Mouse (Mus musculus): ENCODE data around the gene Gpr62. TPM values are rescaled to one million over a fixed set of nuclear protein-coding genes. Genes with fewer than 3 reads are reported as not detected.

Gene Gpr62
- polyA plus RNA-seq, 1 experiment from 2014 or later, result 0.41 TPM

DNA sequence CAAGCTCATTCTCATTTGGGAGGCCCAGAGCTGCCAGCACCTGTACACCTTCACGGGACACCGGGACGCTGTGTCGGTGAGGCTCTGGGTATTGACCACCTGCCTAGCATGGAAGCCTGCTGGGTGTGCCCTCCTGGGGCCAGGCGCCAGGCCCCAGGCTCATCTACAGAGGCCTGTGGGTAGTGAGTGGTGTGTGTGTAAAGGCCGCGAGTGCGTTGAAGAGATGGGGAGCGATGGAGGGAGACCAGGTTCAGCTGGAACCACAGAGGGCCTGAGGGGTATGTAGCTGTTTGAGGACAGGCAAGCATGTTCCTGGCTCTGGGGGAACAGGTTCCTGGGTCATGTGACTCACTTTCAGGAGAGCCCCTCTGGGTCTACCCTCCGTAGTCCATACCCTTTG lies 17.4 kb upstream of the Gpr62 start:
- H3K4me2 ChIP-seq, result no peak overlapping the region
- ATAC-seq (ENCODE audit: insufficient number of reproducible peaks, low FRiP score), result no peak
- H3K9ac ChIP-seq, result no peak overlapping the region
- peaks cover 64% of the 10 kb centered on the region for H3K36me3 ChIP-seq
- no peaks in the 10 kb centered on the region for H3K27me3 ChIP-seq (replicated peaks)
- no peak overlapping the region for H3K27ac ChIP-seq (ENCODE audit: poor library complexity, severe bottlenecking)
- peaks cover 2% of the 10 kb centered on the region for H3K4me1 ChIP-seq (replicated peaks)
- H3K9me3 ChIP-seq (replicated peaks), result no peaks in the 10 kb centered on the region
- 92% methylated on average over 10 of the region's 10 CpGs for WGBS
- H3K4me3 ChIP-seq, result no peak overlapping the region

DNA sequence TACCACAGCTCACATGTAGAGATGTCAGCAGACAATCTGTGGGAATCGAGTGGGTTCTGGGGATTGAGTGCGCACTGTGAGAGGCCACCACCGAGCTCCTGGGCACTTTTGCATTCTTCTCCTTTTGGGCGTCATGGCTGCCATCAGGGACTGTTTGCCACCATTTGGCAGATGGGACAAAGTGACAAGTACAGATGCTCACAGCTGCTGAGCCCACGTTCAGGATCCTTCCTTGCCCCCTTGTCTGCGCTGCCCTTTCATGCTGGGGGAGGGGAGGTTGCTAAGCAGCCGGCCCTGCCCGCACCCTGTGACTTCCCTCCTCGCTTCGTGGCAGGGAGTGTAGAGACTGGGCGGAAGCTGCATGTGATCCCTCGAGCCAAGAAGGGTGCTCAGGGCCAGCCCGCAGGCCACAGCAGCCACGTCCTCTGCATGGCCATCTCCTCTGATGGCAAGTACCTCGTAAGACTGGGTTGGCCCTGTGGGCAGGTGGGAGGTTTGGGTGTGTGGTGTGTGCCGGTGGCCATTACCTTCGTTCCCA lies 16.9 kb upstream of the Gpr62 start:
- 86% methylated on average over 17 of the region's 17 CpGs for WGBS
- Histone ChIP-seq H3K4me1 (replicated peaks) (peaks cover 7% of the 10 kb centered on the region), H3K27ac (ENCODE audit: poor library complexity, severe bottlenecking) (no peak overlapping the region), H3K27me3 (replicated peaks) (no peaks in the 10 kb centered on the region), H3K36me3 (peaks cover 64% of the 10 kb centered on the region), H3K9me3 (replicated peaks) (no peaks in the 10 kb centered on the region), H3K4me3 (no peak overlapping the region), H3K9ac (no peak overlapping the region), H3K4me2 (no peak overlapping the region)
- no peak for ATAC-seq (ENCODE audit: insufficient number of reproducible peaks, low FRiP score)

DNA sequence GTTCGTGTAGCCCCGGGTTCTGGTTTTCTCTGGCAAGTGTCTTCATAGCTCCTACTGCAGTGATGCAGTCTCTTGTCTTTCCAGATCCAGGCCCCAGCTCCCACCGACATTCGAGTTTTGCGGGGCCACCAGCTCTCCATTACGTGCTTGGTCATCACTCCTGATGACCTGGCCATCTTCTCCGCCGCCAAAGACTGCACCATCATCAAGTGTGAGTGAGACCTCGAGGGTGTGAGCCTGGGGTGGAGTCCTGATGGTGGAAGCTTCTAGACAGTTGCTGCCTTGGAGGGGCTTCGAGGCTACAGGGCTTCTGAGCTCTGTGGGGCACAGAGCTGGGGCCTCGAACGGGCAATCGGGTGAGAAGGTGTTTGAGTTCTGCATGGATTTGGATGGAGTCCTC lies 15.9 kb upstream of the Gpr62 start:
- H3K27ac ChIP-seq (ENCODE audit: poor library complexity, severe bottlenecking), result no peak overlapping the region
- no peaks in the 10 kb centered on the region for H3K9me3 ChIP-seq (replicated peaks)
- peaks cover 9% of the 10 kb centered on the region for H3K4me1 ChIP-seq (replicated peaks)
- H3K4me3 ChIP-seq, result no peak overlapping the region
- 87% methylated on average over 13 of the region's 13 CpGs for WGBS
- H3K4me2 ChIP-seq, result no peak overlapping the region
- no peaks in the 10 kb centered on the region for H3K27me3 ChIP-seq (replicated peaks)
- ATAC-seq (ENCODE audit: insufficient number of reproducible peaks, low FRiP score), result no peak
- H3K36me3 ChIP-seq, result peaks cover 64% of the 10 kb centered on the region
- no peak overlapping the region for H3K9ac ChIP-seq

DNA sequence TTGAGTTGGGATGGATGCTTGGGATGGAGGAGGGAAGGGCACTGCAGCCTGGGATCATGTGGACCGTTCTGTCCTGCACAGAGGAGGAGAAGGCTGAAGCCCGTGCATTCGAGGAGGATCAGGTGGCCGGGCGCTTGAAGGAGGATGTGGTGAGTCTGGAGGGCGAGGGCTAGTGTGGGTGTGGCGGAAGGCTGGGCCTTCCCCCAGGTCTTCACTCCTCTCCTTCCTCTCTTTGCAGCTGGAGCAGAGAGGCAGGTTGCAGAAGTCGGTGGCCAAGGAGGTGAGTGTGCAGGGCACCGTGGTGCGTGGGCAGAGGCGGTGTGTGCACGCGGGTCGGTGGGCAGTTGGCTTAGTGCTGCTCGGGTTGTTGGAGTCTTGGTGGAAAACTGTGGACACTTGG lies 15.3 kb upstream of the Gpr62 start:
- WGBS, result 91% methylated on average over 15 of the region's 15 CpGs
- no peak overlapping the region for H3K27ac ChIP-seq (ENCODE audit: poor library complexity, severe bottlenecking)
- peaks cover 59% of the 10 kb centered on the region for H3K36me3 ChIP-seq
- H3K4me2 ChIP-seq, result no peak overlapping the region
- H3K9me3 ChIP-seq (replicated peaks), result no peaks in the 10 kb centered on the region
- H3K9ac ChIP-seq, result no peak overlapping the region
- no peak for ATAC-seq (ENCODE audit: insufficient number of reproducible peaks, low FRiP score)
- H3K4me3 ChIP-seq, result no peak overlapping the region
- no peaks in the 10 kb centered on the region for H3K27me3 ChIP-seq (replicated peaks)
- H3K4me1 ChIP-seq (replicated peaks), result peaks cover 15% of the 10 kb centered on the region

DNA sequence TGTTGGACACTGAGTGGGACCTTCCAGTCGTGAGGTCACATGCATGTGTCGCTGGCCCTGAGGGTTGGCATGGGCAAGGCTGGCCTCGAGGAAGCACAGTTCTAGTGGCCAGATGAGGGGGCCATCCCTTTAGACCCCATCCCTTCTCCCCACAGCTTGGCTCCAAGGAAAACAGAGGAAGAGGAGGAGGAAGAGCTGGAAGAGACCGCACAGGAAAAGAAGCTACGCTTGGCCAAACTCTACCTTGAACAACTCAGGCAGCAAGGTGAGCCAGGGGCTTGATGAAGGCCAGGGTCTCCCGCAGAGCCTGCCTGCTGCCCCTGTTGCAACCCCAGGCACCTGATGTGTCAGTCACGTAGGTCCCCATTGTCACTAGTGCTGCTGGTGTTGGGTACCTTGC lies 14.8 kb upstream of the Gpr62 start:
- H3K9me3 ChIP-seq (replicated peaks), result no peaks in the 10 kb centered on the region
- ATAC-seq (ENCODE audit: insufficient number of reproducible peaks, low FRiP score), result no peak
- H3K4me3 ChIP-seq, result no peak overlapping the region
- WGBS, result 90% methylated on average over 7 of the region's 7 CpGs
- H3K4me2 ChIP-seq, result no peak overlapping the region
- H3K4me1 ChIP-seq (replicated peaks), result peaks cover 20% of the 10 kb centered on the region
- peaks cover 53% of the 10 kb centered on the region for H3K36me3 ChIP-seq
- H3K27me3 ChIP-seq (replicated peaks), result no peaks in the 10 kb centered on the region
- no peak overlapping the region for H3K27ac ChIP-seq (ENCODE audit: poor library complexity, severe bottlenecking)
- no peak overlapping the region for H3K9ac ChIP-seq

DNA sequence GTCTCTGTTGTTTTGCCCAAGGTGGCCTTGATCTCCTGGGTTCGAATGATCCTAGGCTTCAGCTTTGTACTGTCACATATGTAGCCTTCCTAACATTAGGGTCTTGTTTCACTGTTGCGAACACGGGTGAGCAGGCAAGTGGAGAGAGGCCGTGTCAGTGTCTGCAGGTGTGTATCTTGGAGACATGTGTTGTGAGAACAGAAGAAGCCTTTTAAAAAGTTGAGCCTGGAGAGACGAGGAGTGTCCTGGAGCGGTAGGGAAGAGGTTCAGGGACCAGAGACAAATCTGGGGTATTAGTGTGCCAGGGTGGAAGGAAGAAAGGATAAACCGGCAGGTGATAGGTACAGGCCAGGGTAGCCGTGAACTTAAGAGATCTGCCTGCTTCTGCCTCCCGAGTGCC lies 12.4 kb upstream of the Gpr62 start:
- Histone ChIP-seq H3K4me3 (peak overlapping the region; percentile 77), H3K9me3 (replicated peaks) (no peaks in the 10 kb centered on the region), H3K27ac (ENCODE audit: poor library complexity, severe bottlenecking) (no peak overlapping the region), H3K9ac (peak overlapping the region; percentile 77), H3K4me2 (peak overlapping the region; percentile 93), H3K36me3 (peaks cover 29% of the 10 kb centered on the region), H3K4me1 (replicated peaks) (peaks cover 35% of the 10 kb centered on the region), H3K27me3 (replicated peaks) (no peaks in the 10 kb centered on the region)
- ATAC-seq (ENCODE audit: insufficient number of reproducible peaks, low FRiP score), result no peak
- 76% methylated on average over 9 of the region's 9 CpGs for WGBS

DNA sequence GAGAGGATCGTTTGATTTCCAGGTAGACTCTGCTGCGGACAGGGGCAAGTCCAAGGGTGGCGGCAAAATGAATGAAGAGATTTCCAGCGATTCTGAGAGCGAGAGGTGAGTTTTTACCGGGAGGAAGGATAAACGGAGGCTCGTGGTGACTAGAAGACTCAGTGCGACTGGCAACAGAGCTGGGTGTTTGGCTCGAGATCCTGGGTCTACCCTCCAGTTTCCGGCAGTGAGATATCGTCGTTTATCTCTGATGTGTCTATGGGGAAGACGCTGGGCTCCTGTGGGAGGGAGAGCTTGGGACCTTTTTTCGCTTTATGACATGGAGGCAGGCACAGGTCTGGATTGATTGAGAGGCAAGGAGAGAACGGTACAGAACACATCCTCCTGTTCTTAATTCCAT lies 11.9 kb upstream of the Gpr62 start:
- ATAC-seq (ENCODE audit: insufficient number of reproducible peaks, low FRiP score), result no peak
- H3K4me1 ChIP-seq (replicated peaks), result peaks cover 36% of the 10 kb centered on the region
- no peaks in the 10 kb centered on the region for H3K27me3 ChIP-seq (replicated peaks)
- H3K9ac ChIP-seq, result peak overlapping the region; percentile 77
- WGBS, result under 1% methylated on average over 16 of the region's 16 CpGs
- peaks cover 24% of the 10 kb centered on the region for H3K36me3 ChIP-seq
- H3K4me2 ChIP-seq, result peak overlapping the region; percentile 93
- peak overlapping the region; percentile 77 for H3K4me3 ChIP-seq
- 0 out of 2 replicates have a peak overlapping the region, but pooled peaks have one; percentile 6 for H3K27ac ChIP-seq (ENCODE audit: poor library complexity, severe bottlenecking)
- no peaks in the 10 kb centered on the region for H3K9me3 ChIP-seq (replicated peaks)

DNA sequence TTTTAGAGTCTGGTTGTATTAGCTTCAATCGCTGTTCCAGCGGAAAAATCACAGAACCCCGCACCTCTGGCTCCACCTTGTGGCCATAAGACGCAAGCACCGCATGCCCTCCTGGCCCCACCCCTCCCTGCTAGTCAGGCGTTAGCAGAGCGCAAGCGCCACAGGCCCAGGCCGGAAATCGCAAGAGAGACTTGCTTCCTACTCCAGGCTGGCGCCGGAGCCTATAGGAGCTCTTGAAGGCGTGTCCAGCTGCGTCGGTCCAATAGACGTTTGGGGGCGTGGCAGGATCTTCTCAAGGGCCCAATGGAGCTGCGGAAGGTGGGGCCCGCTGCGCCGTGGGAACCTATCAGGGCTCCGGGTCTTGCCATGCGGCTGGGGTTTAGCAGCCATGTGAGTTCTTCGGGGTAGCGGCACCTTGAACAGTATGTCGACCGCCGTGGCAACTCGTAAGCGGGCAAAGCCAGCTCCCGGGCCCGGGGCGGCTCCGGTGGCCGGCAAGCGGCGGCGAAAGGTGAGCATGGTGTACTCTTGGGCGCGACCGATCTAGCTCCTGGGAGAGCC lies 11.3 kb upstream of the Gpr62 start, which contains the start of gene Parp3:
Gene Parp3 (minus strand): TSS at position 26 of the 561 bp plus-strand sequence.
- WGBS, result 0% methylated on average over 41 of the region's 41 CpGs
- H3K4me1 ChIP-seq (replicated peaks), result peaks cover 42% of the 10 kb centered on the region
- peak; percentile 97 for ATAC-seq (ENCODE audit: insufficient number of reproducible peaks, low FRiP score)
- peak within 1 kb of the TSS; percentile 77 for H3K9ac ChIP-seq
- peak within 1 kb of the TSS; percentile 93 for H3K4me2 ChIP-seq
- peak within 1 kb of the TSS; percentile 77 for H3K4me3 ChIP-seq
- H3K36me3 ChIP-seq, result peaks cover 18% of the 10 kb centered on the region
- no peaks in the 10 kb centered on the region for H3K9me3 ChIP-seq (replicated peaks)
- H3K27me3 ChIP-seq (replicated peaks), result no peaks in the 10 kb centered on the region
- 0 out of 2 replicates have a peak within 1 kb of the TSS, but pooled peaks have one; percentile 6 for H3K27ac ChIP-seq (ENCODE audit: poor library complexity, severe bottlenecking)

DNA sequence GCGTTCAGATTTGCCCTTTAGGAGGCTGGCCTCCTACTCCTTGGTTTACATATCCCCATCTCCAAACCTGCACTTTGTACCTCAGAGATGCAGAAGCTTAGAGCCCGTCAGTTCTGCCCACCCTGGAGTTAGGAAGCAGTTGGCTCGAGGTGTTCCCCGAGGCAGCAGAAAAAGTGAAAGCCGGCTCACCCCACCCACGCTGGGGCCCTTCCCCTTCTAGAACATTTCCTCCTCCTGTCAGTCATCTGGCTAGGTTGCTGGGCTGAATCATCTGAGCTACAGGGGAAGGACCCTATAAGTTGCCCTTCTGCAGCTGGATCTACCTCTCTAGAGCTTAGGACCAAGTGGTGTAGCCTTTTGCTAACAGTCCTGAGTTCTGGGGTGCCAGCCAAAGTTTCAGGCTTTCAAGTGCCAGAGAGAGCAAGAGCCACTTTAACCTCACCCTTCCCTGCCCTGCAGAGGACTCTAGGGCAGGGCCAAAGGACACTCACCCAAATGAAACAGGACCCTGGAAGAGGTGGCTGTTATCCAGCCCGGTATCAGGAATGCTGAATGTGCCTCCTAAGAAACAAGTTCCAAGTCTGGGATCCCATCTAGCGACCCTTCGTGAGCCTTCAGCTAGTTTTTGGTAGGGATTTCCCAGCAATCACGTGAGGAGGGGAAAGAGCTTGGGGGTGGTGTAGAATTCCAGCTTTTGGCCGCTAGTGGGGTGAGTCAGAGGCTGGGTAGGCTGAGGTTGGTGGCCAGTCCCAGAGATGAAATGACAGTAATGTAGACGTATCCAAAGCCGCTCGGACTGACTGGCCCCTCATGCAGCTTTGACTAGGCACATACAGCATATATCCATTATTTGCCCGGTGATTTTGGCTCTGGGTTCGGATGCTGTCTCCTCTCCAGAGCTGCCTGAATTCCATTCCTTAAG lies 10.5 kb upstream of the Gpr62 start:
- Histone ChIP-seq H3K9ac (peak overlapping the region; percentile 50; the same call in 1 of the 2 replicates), H3K4me2 (peak overlapping the region; percentile 93), H3K4me3 (peak overlapping the region; percentile 77), H3K9me3 (replicated peaks) (no peaks in the 10 kb centered on the region), H3K27me3 (replicated peaks) (no peaks in the 10 kb centered on the region), H3K27ac (ENCODE audit: poor library complexity, severe bottlenecking) (no peak overlapping the region), H3K4me1 (replicated peaks) (peaks cover 48% of the 10 kb centered on the region), H3K36me3 (peaks cover 11% of the 10 kb centered on the region)
- 28% methylated on average over 16 of the region's 16 CpGs for WGBS
- ATAC-seq (ENCODE audit: insufficient number of reproducible peaks, low FRiP score), result peak; percentile 12

DNA sequence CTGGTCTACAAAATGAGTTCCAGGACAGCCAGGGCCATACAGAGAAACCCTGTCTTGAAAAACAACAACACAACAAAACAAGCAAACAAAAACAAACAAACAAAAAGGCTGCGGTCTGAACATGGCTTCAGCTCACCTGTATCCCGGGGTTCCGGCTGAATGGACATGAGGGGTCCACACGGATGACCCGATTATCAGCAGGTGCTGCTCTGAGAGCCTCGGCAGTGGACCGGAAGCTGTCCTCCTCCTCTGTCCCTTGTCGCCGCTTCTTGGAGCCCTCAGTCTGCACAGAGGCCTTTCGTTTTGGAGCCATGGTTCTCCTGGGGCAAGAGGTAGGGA lies 9.9 kb upstream of the Gpr62 start, which contains the start of gene Rrp9:
Gene Rrp9 (plus strand): TSS at position 301 of the 339 bp plus-strand sequence.
- H3K36me3 ChIP-seq, result peaks cover 5% of the 10 kb centered on the region; the same call in 1 of the 2 replicates
- no peaks in the 10 kb centered on the region for H3K27me3 ChIP-seq (replicated peaks)
- H3K9me3 ChIP-seq (replicated peaks), result no peaks in the 10 kb centered on the region
- H3K4me3 ChIP-seq, result peak within 1 kb of the TSS; percentile 77
- H3K27ac ChIP-seq (ENCODE audit: poor library complexity, severe bottlenecking), result no peak within 1 kb of the TSS
- H3K4me1 ChIP-seq (replicated peaks), result peaks cover 48% of the 10 kb centered on the region
- no peak for ATAC-seq (ENCODE audit: insufficient number of reproducible peaks, low FRiP score)
- H3K9ac ChIP-seq, result peak within 1 kb of the TSS; percentile 50
- peak within 1 kb of the TSS; percentile 93 for H3K4me2 ChIP-seq
- WGBS, result 81% methylated on average over 10 of the region's 10 CpGs

DNA sequence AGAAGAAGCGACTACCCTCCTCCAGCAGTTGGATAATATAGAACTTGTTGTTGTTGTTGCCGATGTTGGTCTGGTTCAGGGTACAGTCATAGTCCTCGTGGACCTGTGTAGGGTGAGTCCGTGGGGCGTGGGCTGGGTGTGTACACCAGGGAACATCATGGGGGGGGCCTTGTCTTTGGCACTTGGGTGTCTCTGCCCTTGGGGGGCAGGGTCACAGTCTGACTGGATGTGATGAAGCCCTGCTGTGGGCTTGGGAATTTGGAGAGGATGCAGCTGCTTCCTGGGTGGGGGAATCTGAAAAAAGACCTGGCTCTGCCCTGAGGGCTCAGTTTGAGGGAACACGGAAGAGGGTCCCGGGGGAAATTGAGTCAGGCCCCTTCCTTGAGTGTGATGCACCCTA lies 9.3 kb upstream of the Gpr62 start:
- Histone ChIP-seq H3K27ac (ENCODE audit: poor library complexity, severe bottlenecking) (no peak overlapping the region), H3K4me3 (no peak overlapping the region), H3K4me1 (replicated peaks) (peaks cover 48% of the 10 kb centered on the region), H3K9me3 (replicated peaks) (no peaks in the 10 kb centered on the region), H3K27me3 (replicated peaks) (no peaks in the 10 kb centered on the region), H3K4me2 (no peak overlapping the region), H3K36me3 (no peaks in the 10 kb centered on the region), H3K9ac (peak overlapping the region; percentile 44)
- ATAC-seq (ENCODE audit: insufficient number of reproducible peaks, low FRiP score), result no peak
- WGBS, result 68% methylated on average over 7 of the region's 7 CpGs

Measured in heart, embryonic 12.5 days (tissue).